Mouse (Mus musculus) liver, embryonic 14.5 days (tissue): ENCODE measurements around the gene Adcy3. TPM values are rescaled to one million over a fixed set of nuclear protein-coding genes. Genes with fewer than 3 reads are reported as not detected.
"Not testable (repeated sequence)": the region's sequence is repeated elsewhere in the genome, so short reads cannot be mapped to it uniquely, and the experiment has no call there.

Experiments used
- ATAC-seq: fragments of 200-750 bp; cut with Nextera tagmentation; 2 replicates; pipeline ENCODE4 v1.8.0; 2017; ENCODE audit warnings: moderate number of reproducible peaks, mild to moderate bottlenecking, moderate library complexity; ENCODE audit not compliant: insufficient read depth
- DNase-seq, 3 experiments: peaks; one replicate each; pipeline ENCODE4 v3.0.0-alpha.2; 2012 to 2013; ENCODE audit warnings: low read depth in 3 of 3, low spot score in 3 of 3
- H3K27ac ChIP-seq: fragments of 300-500 bp; sonication (generic); 2 replicates; pipeline ENCODE4 v1.5.1; 2014; ENCODE audit warnings: moderate library complexity, mild to moderate bottlenecking, control low read depth, inconsistent platforms
- H3K27me3 ChIP-seq: fragments of 300-500 bp; sonication (generic); 2 replicates; pipeline ENCODE4 v1.6.1; 2014; ENCODE audit warnings: mild to moderate bottlenecking, low read length, moderate library complexity; ENCODE audit not compliant: control insufficient read depth, insufficient read depth
- H3K36me3 ChIP-seq: fragments of 300-500 bp; sonication (generic); replicated peaks from 2 replicates; pipeline ENCODE4 v1.6.1; 2014; ENCODE audit warnings: low read depth; ENCODE audit not compliant: control insufficient read depth, insufficient read depth
- H3K4me1 ChIP-seq, 2 experiments: fragments of 200-500 bp in 1 of 2; fragments of 300-500 bp in 1 of 2; sonication (generic) in 1 of 2; replicated peaks; 2 replicates each; pipeline ENCODE4 v1.6.1; 2012 to 2014; ENCODE audit warnings: antibody characterized with exemption in 1 of 2, inconsistent platforms in 1 of 2, low read length in 1 of 2; ENCODE audit not compliant: control insufficient read depth in 2 of 2, insufficient read depth in 2 of 2
- H3K4me2 ChIP-seq: fragments of 300-500 bp; sonication (generic); 2 replicates; pipeline ENCODE4 v1.6.1; 2014; ENCODE audit warnings: low read depth, mild to moderate bottlenecking, control low read depth, moderate library complexity
- H3K4me3 ChIP-seq, 2 experiments: fragments of 200-500 bp in 1 of 2; fragments of 300-500 bp in 1 of 2; sonication (generic) in 1 of 2; 2 replicates each; pipeline ENCODE4 v1.5.1; 2012 to 2014; ENCODE audit warnings: low read depth in 2 of 2, low read length in 2 of 2, mild to moderate bottlenecking in 2 of 2, control low read depth in 1 of 2, inconsistent platforms in 1 of 2, moderate library complexity in 1 of 2; ENCODE audit not compliant: insufficient read depth in 1 of 2
- H3K9ac ChIP-seq: fragments of 300-500 bp; sonication (generic); replicated peaks from 2 replicates; pipeline ENCODE4 v1.6.1; 2014; ENCODE audit warnings: mild to moderate bottlenecking, control low read depth, moderate library complexity
- H3K9me3 ChIP-seq: fragments of 300-500 bp; sonication (generic); 2 replicates; pipeline ENCODE4 v1.6.1; 2016; ENCODE audit warnings: low read length, mixed read lengths; ENCODE audit not compliant: control insufficient read depth
- CTCF ChIP-seq: IDR thresholded peaks from 2 replicates; pipeline ENCODE4 v1.5.1; 2016; ENCODE audit warnings: antibody characterized with exemption, low read depth, control low read depth
- EP300 ChIP-seq: IDR thresholded peaks from 2 replicates; pipeline ENCODE4 v1.6.1; 2016; ENCODE audit warnings: antibody characterized with exemption, low read depth
- WGBS: fragments of 180-500 bp; shearing (Covaris S2); extraction: QIAGEN DNeasy Blood & Tissue Kit; methylation state at CpG from one replicate; pipeline ENCODE4 v1.1.7; 2014; ENCODE audit not compliant: insufficient replicate concordance; 5-methylcytosine and 5-hydroxymethylcytosine counted together
- polyA plus RNA-seq, 2 experiments: library from polyadenylated mRNA; depleted of rRNA in 1 of 2; stranded (reverse) in 1 of 2; unstranded in 1 of 2; fragments of >200 nt; fragmentation: Nextera tagmentation in 1 of 2; extraction: Ambion mirVana in 1 of 2; gene quantifications; 2 replicates each; pipeline versions ENCODE4 v1.2.1 to v1.2.3; 2012 to 2014

Gene Adcy3
- polyA plus RNA-seq, 2 experiments, result 0.18 to 0.42 TPM

GRCm38 (mm10) chr12:4233572-4234508, 100.9 kb downstream of the Adcy3 start, which contains the start of the genes Ptrhd1 and Cenpo:
TSS of gene Ptrhd1 (plus strand) at chr12:4234027.
TSS of gene Cenpo (minus strand) at chr12:4234294.
- Histone ChIP-seq H3K36me3 (peaks cover 18% of the 10 kb centered on the region), H3K4me1 (peaks cover 8 to 11% of the 10 kb centered on the region in 2 experiments; a peak in 3 of 4 replicates), H3K27ac (peak within 1 kb of the TSS; percentile 86), H3K4me3 (peak within 1 kb of the TSS; percentile 92 to 96), H3K9ac (peak within 1 kb of the TSS; percentile 87), H3K9me3 (no peaks in the 10 kb centered on the region), H3K4me2 (peak within 1 kb of the TSS; percentile 83), H3K27me3 (no peaks in the 10 kb centered on the region)
- WGBS, result under 1% methylated on average over 50 of the region's 50 CpGs
- ATAC-seq, result peak; percentile 96
- no peak for TF ChIP-seq CTCF
- no peak for TF ChIP-seq EP300
- peak; percentile 86 to 88 (median 86) for DNase-seq

- ATAC-seq, result no peak
Measured at GRCm38 (mm10) chr12:4237481-4237880, 104.6 kb downstream of the Adcy3 start.

GRCm38 (mm10) chr12:4240281-4240680, 107.4 kb downstream of the Adcy3 start:
- not testable (repeated sequence) for H3K4me3 ChIP-seq, H3K36me3 ChIP-seq, H3K9ac ChIP-seq, H3K27me3 ChIP-seq, ATAC-seq, H3K27ac ChIP-seq, H3K9me3 ChIP-seq, DNase-seq, H3K4me2 ChIP-seq, H3K4me1 ChIP-seq
- WGBS, result 66% methylated on average over 8 of the region's 8 CpGs

More at GRCm38 (mm10) chr12:4237481-4237880, 104.6 kb downstream of the Adcy3 start:
- Histone ChIP-seq H3K4me2 (no peak overlapping the region), H3K9me3 (no peaks in the 10 kb centered on the region), H3K27ac (no peak overlapping the region), H3K4me3 (no peak overlapping the region), H3K4me1 (peaks cover 5 to 7% of the 10 kb centered on the region in 2 experiments; a peak in 3 of 4 replicates), H3K27me3 (no peaks in the 10 kb centered on the region), H3K9ac (no peak overlapping the region), H3K36me3 (no peaks in the 10 kb centered on the region)
- TF ChIP-seq EP300, result no peak
- no peak for TF ChIP-seq CTCF
- WGBS, result 82% methylated on average over 15 of the region's 15 CpGs
- DNase-seq, result no peak

GRCm38 (mm10) chr12:4243805-4244204, 110.9 kb downstream of the Adcy3 start:
- H3K36me3 ChIP-seq, result no peaks in the 10 kb centered on the region
- no peaks in the 10 kb centered on the region for H3K9me3 ChIP-seq
- TF ChIP-seq CTCF, result no peak
- no peak for TF ChIP-seq EP300
- 54% methylated on average over 2 of the region's 2 CpGs for WGBS
- H3K4me2 ChIP-seq, result no peak overlapping the region
- H3K27ac ChIP-seq, result no peak overlapping the region
- no peaks in the 10 kb centered on the region for H3K27me3 ChIP-seq
- no peak for DNase-seq
- no peak for ATAC-seq
- H3K4me3 ChIP-seq, result no peak overlapping the region
- no peaks in the 10 kb centered on the region for H3K4me1 ChIP-seq
- H3K9ac ChIP-seq, result no peak overlapping the region

GRCm38 (mm10) chr12:4245742-4246141, 112.8 kb downstream of the Adcy3 start:
- Histone ChIP-seq H3K36me3 (no peaks in the 10 kb centered on the region), H3K9ac (no peak overlapping the region), H3K27me3 (no peaks in the 10 kb centered on the region), H3K27ac (no peak overlapping the region), H3K4me1 (no peaks in the 10 kb centered on the region), H3K4me3 (no peak overlapping the region), H3K9me3 (no peaks in the 10 kb centered on the region), H3K4me2 (no peak overlapping the region)
- WGBS, result 67% methylated on average over 10 of the region's 10 CpGs
- TF ChIP-seq EP300, result no peak
- no peak for TF ChIP-seq CTCF
- ATAC-seq (no peak), DNase-seq (no peak)
